Mouse (Mus musculus) liver, embryonic 11.5 days (tissue): ENCODE measurements around the gene Slc37a1. TPM values are rescaled to one million over a fixed set of nuclear protein-coding genes. Genes with fewer than 3 reads are reported as not detected.

Experiments used
- ATAC-seq: fragments of 200-750 bp; cut with Nextera tagmentation; replicated peaks from 2 replicates; pipeline ENCODE4 v1.8.0; 2017; ENCODE audit warnings: moderate number of reproducible peaks, mild to moderate bottlenecking, moderate TSS enrichment, moderate library complexity; ENCODE audit not compliant: low FRiP score
- DNase-seq: peaks from one replicate; pipeline ENCODE4 v3.0.0-alpha.2; 2017; ENCODE audit warnings: low spot score
- H3K27ac ChIP-seq: fragments of 300-500 bp; sonication (generic); 2 replicates; pipeline ENCODE4 v1.5.1; 2014; ENCODE audit warnings: mild to moderate bottlenecking, low read depth, low read length, control low read depth
- H3K27me3 ChIP-seq: fragments of 300-500 bp; sonication (generic); replicated peaks from 2 replicates; pipeline ENCODE4 v1.6.1; 2014; ENCODE audit warnings: low read length, mixed read lengths; ENCODE audit not compliant: control insufficient read depth, insufficient read depth
- H3K36me3 ChIP-seq: fragments of 300-500 bp; sonication (generic); 2 replicates; pipeline ENCODE4 v1.6.1; 2014; ENCODE audit warnings: mild to moderate bottlenecking, low read length, moderate library complexity, mixed read lengths; ENCODE audit not compliant: control insufficient read depth, insufficient read depth
- H3K4me1 ChIP-seq: fragments of 300-500 bp; sonication (generic); replicated peaks from 2 replicates; pipeline ENCODE4 v1.6.1; 2014; ENCODE audit warnings: low read length, mixed read lengths; ENCODE audit not compliant: control insufficient read depth, insufficient read depth
- H3K4me2 ChIP-seq: fragments of 300-500 bp; sonication (generic); 2 replicates; pipeline ENCODE4 v1.6.1; 2014; ENCODE audit warnings: mild to moderate bottlenecking, control low read depth, moderate library complexity
- H3K4me3 ChIP-seq: fragments of 300-500 bp; sonication (generic); 2 replicates; pipeline ENCODE4 v1.5.1; 2014; ENCODE audit warnings: low read depth, low read length, control low read depth
- H3K9ac ChIP-seq: fragments of 300-500 bp; sonication (generic); 2 replicates; pipeline ENCODE4 v1.6.1; 2014; ENCODE audit warnings: low read depth, low read length, control low read depth
- H3K9me3 ChIP-seq: fragments of 300-500 bp; sonication (generic); 2 replicates; pipeline ENCODE4 v1.6.1; 2016; ENCODE audit warnings: low read length, inconsistent platforms, mixed read lengths; ENCODE audit not compliant: control insufficient read depth
- WGBS: fragments of 180-500 bp; shearing (Covaris S2); extraction: QIAGEN DNeasy Blood & Tissue Kit; methylation state at CpG from one replicate; pipeline ENCODE4 v1.1.7; 2014; 5-methylcytosine and 5-hydroxymethylcytosine counted together
- polyA plus RNA-seq: library from polyadenylated mRNA; unstranded; fragments of >200 nt; fragmentation: Nextera tagmentation; extraction: Ambion mirVana; gene quantifications from 2 replicates; pipeline ENCODE4 v1.2.1, GENCODE M21; 2014

The Slc37a1 gene
- polyA plus RNA-seq, 1 experiment from 2014 or later, result 7.7 TPM

GRCm38 (mm10) chr17:31280269-31280668 is 6.3 kb upstream of the Slc37a1 start:
- Histone ChIP-seq H3K9ac (no peak overlapping the region), H3K4me3 (no peak overlapping the region), H3K4me1 (peaks cover 2% of the 10 kb centered on the region; the same call in 1 of the 2 replicates), H3K27ac (no peak overlapping the region), H3K9me3 (no peaks in the 10 kb centered on the region), H3K36me3 (no peaks in the 10 kb centered on the region), H3K4me2 (no peak overlapping the region), H3K27me3 (no peaks in the 10 kb centered on the region)
- ATAC-seq (no peak), DNase-seq (no peak)
- 36% methylated on average over 6 of the region's 6 CpGs for WGBS

- DNase-seq (no peak), ATAC-seq (no peak)
- no peak overlapping the region for H3K9ac ChIP-seq
- H3K27ac ChIP-seq, result no peak overlapping the region
- H3K9me3 ChIP-seq, result no peaks in the 10 kb centered on the region
- H3K36me3 ChIP-seq, result no peaks in the 10 kb centered on the region
- H3K4me1 ChIP-seq, result peaks cover 2% of the 10 kb centered on the region; the same call in 1 of the 2 replicates
- 49% methylated on average over 19 of the region's 19 CpGs for WGBS
- no peak overlapping the region for H3K4me2 ChIP-seq
- H3K4me3 ChIP-seq, result no peak overlapping the region
- H3K27me3 ChIP-seq, result no peaks in the 10 kb centered on the region
These were observed 4.5 kb upstream of the Slc37a1 start for GRCm38 (mm10) chr17:31281830-31282686.

GRCm38 (mm10) chr17:31282687-31283053 is 3.9 kb upstream of the Slc37a1 start:
- H3K9me3 ChIP-seq, result no peaks in the 10 kb centered on the region
- H3K36me3 ChIP-seq, result no peaks in the 10 kb centered on the region
- peaks cover 2% of the 10 kb centered on the region; the same call in 1 of the 2 replicates for H3K4me1 ChIP-seq
- H3K4me3 ChIP-seq, result no peak overlapping the region
- H3K4me2 ChIP-seq, result no peak overlapping the region
- DNase-seq (no peak), ATAC-seq (no peak)
- no peaks in the 10 kb centered on the region for H3K27me3 ChIP-seq
- 34% methylated on average over 7 of the region's 7 CpGs for WGBS
- no peak overlapping the region for H3K27ac ChIP-seq
- H3K9ac ChIP-seq, result no peak overlapping the region

GRCm38 (mm10) chr17:31285867-31286266 is 725 bp upstream of the Slc37a1 start:
- 68% methylated on average over 2 of the region's 2 CpGs for WGBS

GRCm38 (mm10) chr17:31287216-31287615 is 624 bp downstream of the Slc37a1 start:
- Histone ChIP-seq H3K4me3 (no peak overlapping the region), H3K27ac (no peak overlapping the region), H3K36me3 (no peaks in the 10 kb centered on the region), H3K9ac (no peak overlapping the region), H3K9me3 (no peaks in the 10 kb centered on the region), H3K4me1 (no peaks in the 10 kb centered on the region), H3K4me2 (no peak overlapping the region), H3K27me3 (no peaks in the 10 kb centered on the region)
- no peak for DNase-seq
- ATAC-seq, result no peak
- 88% methylated on average over 3 of the region's 3 CpGs for WGBS

More at GRCm38 (mm10) chr17:31285867-31286266, 725 bp upstream of the Slc37a1 start:
- Histone ChIP-seq H3K36me3 (no peaks in the 10 kb centered on the region), H3K27ac (no peak overlapping the region), H3K9ac (no peak overlapping the region), H3K9me3 (no peaks in the 10 kb centered on the region), H3K4me2 (no peak overlapping the region), H3K4me1 (no peaks in the 10 kb centered on the region), H3K27me3 (no peaks in the 10 kb centered on the region), H3K4me3 (no peak overlapping the region)
- DNase-seq (no peak), ATAC-seq (no peak)

GRCm38 (mm10) chr17:31288999-31289726 is 2.6 kb downstream of the Slc37a1 start:
- WGBS, result 40% methylated on average over 7 of the region's 7 CpGs
- Histone ChIP-seq H3K4me2 (no peak overlapping the region), H3K9me3 (no peaks in the 10 kb centered on the region), H3K9ac (no peak overlapping the region), H3K4me3 (no peak overlapping the region), H3K27ac (no peak overlapping the region), H3K4me1 (no peaks in the 10 kb centered on the region), H3K36me3 (no peaks in the 10 kb centered on the region), H3K27me3 (no peaks in the 10 kb centered on the region)
- ATAC-seq (no peak), DNase-seq (no peak)

GRCm38 (mm10) chr17:31290311-31290710 is 3.7 kb downstream of the Slc37a1 start:
- H3K4me3 ChIP-seq, result no peak overlapping the region
- no peak for DNase-seq
- no peak overlapping the region for H3K9ac ChIP-seq
- peaks cover 1% of the 10 kb centered on the region for H3K4me1 ChIP-seq
- no peaks in the 10 kb centered on the region for H3K9me3 ChIP-seq
- H3K4me2 ChIP-seq, result no peak overlapping the region
- ATAC-seq, result no peak
- H3K27ac ChIP-seq, result no peak overlapping the region
- H3K36me3 ChIP-seq, result no peaks in the 10 kb centered on the region
- H3K27me3 ChIP-seq, result 0 out of 2 replicates have a peak, but pooled peaks cover 1% of the 10 kb centered on the region

GRCm38 (mm10) chr17:31290859-31291258 is 4.3 kb downstream of the Slc37a1 start:
- Histone ChIP-seq H3K4me3 (no peak overlapping the region), H3K27ac (no peak overlapping the region), H3K9ac (no peak overlapping the region), H3K27me3 (peaks cover 6% of the 10 kb centered on the region), H3K36me3 (no peaks in the 10 kb centered on the region), H3K4me2 (no peak overlapping the region), H3K9me3 (no peaks in the 10 kb centered on the region), H3K4me1 (peaks cover 7% of the 10 kb centered on the region)
- 51% methylated on average over 6 of the region's 6 CpGs for WGBS
- no peak for ATAC-seq
- no peak for DNase-seq
